Mouse (Mus musculus) erythroblast, embryonic 14.5 days (primary cell): ENCODE results near the gene Madd.

Experiments
- GATA1 ChIP-seq: IDR thresholded peaks from 2 replicates; pipeline ENCODE4 v1.6.1; 2012; ENCODE audit warnings: low read length, inconsistent platforms, mixed read lengths
- TAL1 ChIP-seq: IDR thresholded peaks from 3 replicates; pipeline ENCODE4 v1.6.1; 2012; ENCODE audit warnings: low read length, inconsistent platforms, mixed read lengths

GRCm38 (mm10) chr2:91128761-91129160 is 54.9 kb downstream of the Madd start:
- no peak for TF ChIP-seq GATA1
- TF ChIP-seq TAL1: no peak
